Mouse (Mus musculus) neural tube, embryonic 12.5 days (tissue): ENCODE data around the gene Ltbr. TPM values are rescaled to one million over a fixed set of nuclear protein-coding genes. Genes with fewer than 3 reads are reported as not detected.

Experiments
- ATAC-seq: fragments of 200-750 bp; cut with Nextera tagmentation; 2 replicates; pipeline ENCODE4 v1.8.0; 2017; ENCODE audit warnings: low read depth, mild to moderate bottlenecking, moderate TSS enrichment, moderate library complexity; ENCODE audit not compliant: low FRiP score
- H3K27ac ChIP-seq: fragments of 300-500 bp; sonication (generic); 2 replicates; pipeline ENCODE4 v1.5.1; 2016
- H3K27me3 ChIP-seq: fragments of 300-500 bp; sonication (generic); replicated peaks from 2 replicates; pipeline ENCODE4 v1.6.1; 2016; ENCODE audit warnings: mild to moderate bottlenecking
- H3K36me3 ChIP-seq: fragments of 300-500 bp; sonication (generic); 2 replicates; pipeline ENCODE4 v1.6.1; 2016; ENCODE audit warnings: mild to moderate bottlenecking
- H3K4me1 ChIP-seq: fragments of 300-500 bp; sonication (generic); 2 replicates; pipeline ENCODE4 v1.6.1; 2016
- H3K4me2 ChIP-seq: fragments of 300-500 bp; sonication (generic); replicated peaks from 2 replicates; pipeline ENCODE4 v1.6.1; 2016; ENCODE audit warnings: mild to moderate bottlenecking
- H3K4me3 ChIP-seq: fragments of 300-500 bp; sonication (generic); 2 replicates; pipeline ENCODE4 v1.5.1; 2016
- H3K9ac ChIP-seq: fragments of 300-500 bp; sonication (generic); 2 replicates; pipeline ENCODE4 v1.6.1; 2016; ENCODE audit warnings: mild to moderate bottlenecking
- H3K9me3 ChIP-seq: fragments of 300-500 bp; sonication (generic); 2 replicates; pipeline ENCODE4 v1.6.1; 2016; ENCODE audit warnings: mild to moderate bottlenecking
- WGBS: fragments of 180-500 bp; shearing (Covaris S2); methylation state at CpG from one replicate; pipeline ENCODE4 v1.1.7; 2016; 5-methylcytosine and 5-hydroxymethylcytosine counted together
- polyA plus RNA-seq: library from polyadenylated mRNA; unstranded; fragments of >200 nt; fragmentation: Nextera tagmentation; extraction: Ambion mirVana; gene quantifications from 2 replicates; pipeline ENCODE4 v1.2.1, GENCODE M21; 2016

Ltbr gene
- polyA plus RNA-seq, 1 experiment from 2014 or later = 17.0 TPM

GRCm38 (mm10) chr6:125340244-125340643, 26.6 kb upstream of the Ltbr start:
- Histone ChIP-seq H3K4me2 (no peak overlapping the region), H3K9ac (no peak overlapping the region), H3K4me1 (no peaks in the 10 kb centered on the region), H3K27ac (no peak overlapping the region), H3K9me3 (no peaks in the 10 kb centered on the region), H3K36me3 (no peaks in the 10 kb centered on the region), H3K4me3 (no peak overlapping the region), H3K27me3 (no peaks in the 10 kb centered on the region)
- no peak for ATAC-seq
- 79% methylated on average over 5 of the region's 5 CpGs for WGBS

GRCm38 (mm10) chr6:125338791-125339660, 25.3 kb upstream of the Ltbr start:
- no peak overlapping the region for H3K4me2 ChIP-seq
- no peak overlapping the region for H3K27ac ChIP-seq
- H3K4me1 ChIP-seq = no peaks in the 10 kb centered on the region
- H3K4me3 ChIP-seq = no peak overlapping the region
- H3K9ac ChIP-seq = no peak overlapping the region
- no peaks in the 10 kb centered on the region for H3K36me3 ChIP-seq
- 70% methylated on average over 9 of the region's 9 CpGs for WGBS
- no peak for ATAC-seq
- H3K9me3 ChIP-seq = no peaks in the 10 kb centered on the region
- H3K27me3 ChIP-seq = no peaks in the 10 kb centered on the region

GRCm38 (mm10) chr6:125334356-125334755, 20.7 kb upstream of the Ltbr start:
- Histone ChIP-seq H3K27ac (no peak overlapping the region), H3K4me2 (no peak overlapping the region), H3K4me1 (no peaks in the 10 kb centered on the region), H3K4me3 (no peak overlapping the region), H3K36me3 (no peaks in the 10 kb centered on the region), H3K9me3 (no peaks in the 10 kb centered on the region), H3K9ac (no peak overlapping the region), H3K27me3 (no peaks in the 10 kb centered on the region)
- ATAC-seq = no peak
- 48% methylated on average over 2 of the region's 2 CpGs for WGBS

- ATAC-seq = no peak
- H3K27me3 ChIP-seq = no peaks in the 10 kb centered on the region
- no peaks in the 10 kb centered on the region for H3K4me1 ChIP-seq
- no peaks in the 10 kb centered on the region for H3K9me3 ChIP-seq
- 82% methylated on average over 14 of the region's 14 CpGs for WGBS
- no peak overlapping the region for H3K9ac ChIP-seq
- no peak overlapping the region for H3K27ac ChIP-seq
- H3K4me3 ChIP-seq = no peak overlapping the region
- no peaks in the 10 kb centered on the region for H3K36me3 ChIP-seq
- no peak overlapping the region for H3K4me2 ChIP-seq
Observed at GRCm38 (mm10) chr6:125333112-125333899, 19.6 kb upstream of the Ltbr start.

- no peaks in the 10 kb centered on the region for H3K9me3 ChIP-seq
- no peaks in the 10 kb centered on the region for H3K4me1 ChIP-seq
- no peaks in the 10 kb centered on the region for H3K36me3 ChIP-seq
- H3K27ac ChIP-seq = no peak overlapping the region
- peak overlapping the region; percentile 59 for H3K9ac ChIP-seq
- ATAC-seq = peak; percentile 84
- WGBS = 1% methylated on average over 39 of the region's 39 CpGs
- no peaks in the 10 kb centered on the region for H3K27me3 ChIP-seq
- H3K4me3 ChIP-seq = peak overlapping the region; percentile 43
- peak overlapping the region; percentile 78 for H3K4me2 ChIP-seq
Observed at GRCm38 (mm10) chr6:125330626-125331326, 17.1 kb upstream of the Ltbr start.

- H3K9me3 ChIP-seq = no peaks in the 10 kb centered on the region
- no peak overlapping the region for H3K4me2 ChIP-seq
- no peaks in the 10 kb centered on the region for H3K36me3 ChIP-seq
- no peaks in the 10 kb centered on the region for H3K4me1 ChIP-seq
- WGBS = 82% methylated on average over 5 of the region's 5 CpGs
- no peak overlapping the region for H3K9ac ChIP-seq
- no peak for ATAC-seq
- H3K27ac ChIP-seq = no peak overlapping the region
- H3K4me3 ChIP-seq = no peak overlapping the region
- H3K27me3 ChIP-seq = peaks cover 5% of the 10 kb centered on the region
Observed at GRCm38 (mm10) chr6:125328243-125328642, 14.6 kb upstream of the Ltbr start.

- ATAC-seq = no peak
- peaks cover 34% of the 10 kb centered on the region for H3K27me3 ChIP-seq
- no peaks in the 10 kb centered on the region for H3K36me3 ChIP-seq
- H3K4me3 ChIP-seq = no peak overlapping the region
- no peak overlapping the region for H3K27ac ChIP-seq
- no peaks in the 10 kb centered on the region for H3K9me3 ChIP-seq
- 70% methylated on average over 6 of the region's 6 CpGs for WGBS
- no peak overlapping the region for H3K9ac ChIP-seq
- H3K4me1 ChIP-seq = 0 out of 2 replicates have a peak, but pooled peaks cover 7% of the 10 kb centered on the region
- H3K4me2 ChIP-seq = no peak overlapping the region
Observed at GRCm38 (mm10) chr6:125325337-125325736, 11.7 kb upstream of the Ltbr start.

GRCm38 (mm10) chr6:125323547-125323946, 9.9 kb upstream of the Ltbr start:
- Histone ChIP-seq H3K36me3 (no peaks in the 10 kb centered on the region), H3K9me3 (no peaks in the 10 kb centered on the region), H3K27ac (no peak overlapping the region), H3K9ac (no peak overlapping the region), H3K4me3 (no peak overlapping the region), H3K4me1 (0 out of 2 replicates have a peak, but pooled peaks cover 7% of the 10 kb centered on the region), H3K4me2 (no peak overlapping the region), H3K27me3 (peaks cover 46% of the 10 kb centered on the region)
- WGBS = 64% methylated on average over 6 of the region's 6 CpGs
- ATAC-seq = no peak

GRCm38 (mm10) chr6:125322794-125323193, 9.1 kb upstream of the Ltbr start:
- peaks cover 46% of the 10 kb centered on the region for H3K27me3 ChIP-seq
- no peak overlapping the region for H3K9ac ChIP-seq
- H3K9me3 ChIP-seq = no peaks in the 10 kb centered on the region
- H3K4me3 ChIP-seq = no peak overlapping the region
- 48% methylated on average over 13 of the region's 13 CpGs for WGBS
- H3K4me2 ChIP-seq = no peak overlapping the region
- ATAC-seq = no peak
- no peaks in the 10 kb centered on the region for H3K36me3 ChIP-seq
- 0 out of 2 replicates have a peak, but pooled peaks cover 7% of the 10 kb centered on the region for H3K4me1 ChIP-seq
- no peak overlapping the region for H3K27ac ChIP-seq

GRCm38 (mm10) chr6:125321114-125321855, 7.6 kb upstream of the Ltbr start:
- H3K36me3 ChIP-seq = no peaks in the 10 kb centered on the region
- H3K27me3 ChIP-seq = peaks cover 46% of the 10 kb centered on the region
- H3K9ac ChIP-seq = no peak overlapping the region
- 0 out of 2 replicates have a peak overlapping the region, but pooled peaks have one; percentile 22 for H3K4me2 ChIP-seq
- H3K4me3 ChIP-seq = no peak overlapping the region
- no peak for ATAC-seq
- no peaks in the 10 kb centered on the region for H3K9me3 ChIP-seq
- 9% methylated on average over 26 of the region's 26 CpGs for WGBS
- H3K27ac ChIP-seq = no peak overlapping the region
- H3K4me1 ChIP-seq = 0 out of 2 replicates have a peak, but pooled peaks cover 7% of the 10 kb centered on the region

GRCm38 (mm10) chr6:125320323-125320722, 6.6 kb upstream of the Ltbr start, which contains the start of gene Scnn1a:
Scnn1a (plus strand) TSS chr6:125320659.
- H3K4me1 ChIP-seq = 0 out of 2 replicates have a peak, but pooled peaks cover 7% of the 10 kb centered on the region
- H3K4me3 ChIP-seq = no peak within 1 kb of the TSS
- no peaks in the 10 kb centered on the region for H3K9me3 ChIP-seq
- no peak within 1 kb of the TSS for H3K9ac ChIP-seq
- ATAC-seq = no peak
- H3K27me3 ChIP-seq = peaks cover 46% of the 10 kb centered on the region
- whole genome bisulfite sequencing = 89% methylated on average over 1 of the region's 1 CpGs
- no peak within 1 kb of the TSS for H3K27ac ChIP-seq
- H3K4me2 ChIP-seq = 0 out of 2 replicates have a peak within 1 kb of the TSS, but pooled peaks have one; percentile 22
- no peaks in the 10 kb centered on the region for H3K36me3 ChIP-seq
